Mouse (Mus musculus) lung, embryonic 16.5 days (tissue): ENCODE data around the gene Gja4. TPM values are rescaled to one million over a fixed set of nuclear protein-coding genes. Genes with fewer than 3 reads are reported as not detected.
A peak's percentile ranks its signal among the peaks of the same experiment; 100 is the strongest.

ENCODE experiments used
- ATAC-seq: fragments of 200-750 bp; cut with Nextera tagmentation; 2 replicates; pipeline ENCODE4 v1.8.0; 2017; ENCODE audit warnings: low read depth, mild to moderate bottlenecking, moderate library complexity
- H3K27ac ChIP-seq: fragments of 300-500 bp; sonication (generic); 2 replicates; pipeline ENCODE4 v1.5.1; 2014; ENCODE audit warnings: mild to moderate bottlenecking, control low read depth, low read length
- H3K27me3 ChIP-seq: fragments of 300-500 bp; sonication (generic); 2 replicates; pipeline ENCODE4 v1.6.1; 2014; ENCODE audit warnings: low read depth, low read length, mixed read lengths; ENCODE audit not compliant: control insufficient read depth, insufficient read depth
- H3K36me3 ChIP-seq: fragments of 300-500 bp; sonication (generic); 2 replicates; pipeline ENCODE4 v1.6.1; 2014; ENCODE audit warnings: low read length; ENCODE audit not compliant: control insufficient read depth, insufficient read depth
- H3K4me1 ChIP-seq: fragments of 300-500 bp; sonication (generic); replicated peaks from 2 replicates; pipeline ENCODE4 v1.6.1; 2014; ENCODE audit warnings: low read length, mixed read lengths; ENCODE audit not compliant: control insufficient read depth, insufficient read depth
- H3K4me2 ChIP-seq: fragments of 300-500 bp; sonication (generic); 2 replicates; pipeline ENCODE4 v1.6.1; 2014; ENCODE audit warnings: low read depth, low read length, control low read depth
- H3K4me3 ChIP-seq: fragments of 300-500 bp; sonication (generic); 2 replicates; pipeline ENCODE4 v1.5.1; 2014; ENCODE audit warnings: mild to moderate bottlenecking, low read length, control low read depth
- H3K9ac ChIP-seq: fragments of 300-500 bp; sonication (generic); 2 replicates; pipeline ENCODE4 v1.6.1; 2014; ENCODE audit warnings: low read length, control low read depth
- H3K9me3 ChIP-seq: fragments of 300-500 bp; sonication (generic); 2 replicates; pipeline ENCODE4 v1.6.1; 2016; ENCODE audit warnings: low read length; ENCODE audit not compliant: control insufficient read depth
- WGBS: fragments of 180-500 bp; shearing (Covaris S2); extraction: QIAGEN DNeasy Blood & Tissue Kit; methylation state at CpG from one replicate; pipeline ENCODE4 v1.1.7; 2014; 5-methylcytosine and 5-hydroxymethylcytosine counted together
- polyA plus RNA-seq: library from polyadenylated mRNA; unstranded; fragments of >200 nt; fragmentation: Nextera tagmentation; extraction: Ambion mirVana; gene quantifications from 2 replicates; pipeline ENCODE4 v1.2.1, GENCODE M21; 2015

The Gja4 gene
- polyA plus RNA-seq, 1 experiment from 2014 or later: 41.2 TPM

- Histone ChIP-seq H3K27ac (no peak overlapping the region), H3K9me3 (no peaks in the 10 kb centered on the region), H3K9ac (peak overlapping the region; percentile 14; the same call in 1 of the 2 replicates), H3K4me3 (0 out of 2 replicates have a peak overlapping the region, but pooled peaks have one; percentile 2), H3K36me3 (no peaks in the 10 kb centered on the region), H3K27me3 (peaks cover 11% of the 10 kb centered on the region), H3K4me2 (no peak overlapping the region), H3K4me1 (0 out of 2 replicates have a peak, but pooled peaks cover 5% of the 10 kb centered on the region)
- ATAC-seq: no peak
- 48% methylated on average over 9 of the region's 9 CpGs for WGBS
Observed at GRCm38 (mm10) chr4:127311561-127311960, 2.3 kb downstream of the Gja4 start.

- no peak for ATAC-seq
- WGBS: 48% methylated on average over 2 of the region's 2 CpGs
- no peaks in the 10 kb centered on the region for H3K9me3 ChIP-seq
- no peak overlapping the region for H3K4me3 ChIP-seq
- no peak overlapping the region for H3K27ac ChIP-seq
- H3K36me3 ChIP-seq: no peaks in the 10 kb centered on the region
- H3K9ac ChIP-seq: no peak overlapping the region
- no peaks in the 10 kb centered on the region; the same call in 1 of the 2 replicates for H3K27me3 ChIP-seq
- H3K4me2 ChIP-seq: no peak overlapping the region
- H3K4me1 ChIP-seq: no peaks in the 10 kb centered on the region
Observed at GRCm38 (mm10) chr4:127306915-127307314, 6.9 kb downstream of the Gja4 start.

GRCm38 (mm10) chr4:127303796-127304195 is 10.0 kb downstream of the Gja4 start:
- no peaks in the 10 kb centered on the region for H3K27me3 ChIP-seq
- H3K9me3 ChIP-seq: no peaks in the 10 kb centered on the region
- WGBS: 67% methylated on average over 3 of the region's 3 CpGs
- H3K36me3 ChIP-seq: no peaks in the 10 kb centered on the region
- no peak overlapping the region for H3K9ac ChIP-seq
- H3K27ac ChIP-seq: no peak overlapping the region
- no peak overlapping the region for H3K4me2 ChIP-seq
- H3K4me1 ChIP-seq: no peaks in the 10 kb centered on the region
- ATAC-seq: no peak
- H3K4me3 ChIP-seq: no peak overlapping the region

GRCm38 (mm10) chr4:127300503-127300902 is 13.3 kb downstream of the Gja4 start:
- Histone ChIP-seq H3K4me1 (no peaks in the 10 kb centered on the region), H3K36me3 (no peaks in the 10 kb centered on the region), H3K9me3 (no peaks in the 10 kb centered on the region), H3K4me3 (no peak overlapping the region), H3K9ac (no peak overlapping the region), H3K27me3 (no peaks in the 10 kb centered on the region), H3K4me2 (no peak overlapping the region), H3K27ac (no peak overlapping the region)
- ATAC-seq: no peak
- WGBS: 49% methylated on average over 5 of the region's 5 CpGs

GRCm38 (mm10) chr4:127292631-127293030 is 21.2 kb downstream of the Gja4 start:
- no peaks in the 10 kb centered on the region for H3K4me1 ChIP-seq
- H3K4me3 ChIP-seq: no peak overlapping the region
- H3K27ac ChIP-seq: no peak overlapping the region
- no peak overlapping the region for H3K9ac ChIP-seq
- no peak overlapping the region for H3K4me2 ChIP-seq
- H3K9me3 ChIP-seq: no peaks in the 10 kb centered on the region
- no peak for ATAC-seq
- H3K27me3 ChIP-seq: no peaks in the 10 kb centered on the region
- 50% methylated on average over 5 of the region's 5 CpGs for WGBS
- H3K36me3 ChIP-seq: no peaks in the 10 kb centered on the region

GRCm38 (mm10) chr4:127289039-127289548 is 24.7 kb downstream of the Gja4 start:
- Histone ChIP-seq H3K4me3 (no peak overlapping the region), H3K4me1 (no peaks in the 10 kb centered on the region), H3K36me3 (no peaks in the 10 kb centered on the region), H3K9me3 (no peaks in the 10 kb centered on the region), H3K4me2 (no peak overlapping the region), H3K27ac (no peak overlapping the region), H3K9ac (no peak overlapping the region), H3K27me3 (no peaks in the 10 kb centered on the region)
- ATAC-seq: peak; percentile 26; the same call in 1 of the 2 replicates
- 49% methylated on average over 6 of the region's 6 CpGs for WGBS

- WGBS: 73% methylated on average over 4 of the region's 4 CpGs
- no peaks in the 10 kb centered on the region for H3K4me1 ChIP-seq
- H3K4me3 ChIP-seq: no peak overlapping the region
- H3K27me3 ChIP-seq: no peaks in the 10 kb centered on the region
- H3K36me3 ChIP-seq: no peaks in the 10 kb centered on the region
- H3K4me2 ChIP-seq: no peak overlapping the region
- H3K27ac ChIP-seq: no peak overlapping the region
- no peak overlapping the region for H3K9ac ChIP-seq
- H3K9me3 ChIP-seq: no peaks in the 10 kb centered on the region
- no peak for ATAC-seq
Observed at GRCm38 (mm10) chr4:127286907-127287306, 26.9 kb downstream of the Gja4 start.

GRCm38 (mm10) chr4:127279241-127279640 is 34.6 kb downstream of the Gja4 start:
- Histone ChIP-seq H3K9ac (no peak overlapping the region), H3K27ac (peak overlapping the region; percentile 53; the same call in 1 of the 2 replicates), H3K9me3 (no peaks in the 10 kb centered on the region), H3K4me2 (no peak overlapping the region), H3K27me3 (no peaks in the 10 kb centered on the region), H3K36me3 (no peaks in the 10 kb centered on the region), H3K4me1 (no peaks in the 10 kb centered on the region), H3K4me3 (no peak overlapping the region)
- 64% methylated on average over 9 of the region's 9 CpGs for WGBS
- no peak; the same call in 1 of the 2 replicates for ATAC-seq

- WGBS: 38% methylated on average over 9 of the region's 9 CpGs
- peak overlapping the region; percentile 58 for H3K27ac ChIP-seq
Observed at GRCm38 (mm10) chr4:127278451-127279001, 35.3 kb downstream of the Gja4 start.

More at GRCm38 (mm10) chr4:127278451-127279001, 35.3 kb downstream of the Gja4 start:
- H3K4me2 ChIP-seq: no peak overlapping the region
- no peak overlapping the region for H3K4me3 ChIP-seq
- peak; percentile 77 for ATAC-seq
- no peaks in the 10 kb centered on the region for H3K36me3 ChIP-seq
- no peak overlapping the region; the same call in 1 of the 2 replicates for H3K9ac ChIP-seq
- no peaks in the 10 kb centered on the region for H3K9me3 ChIP-seq
- H3K4me1 ChIP-seq: no peaks in the 10 kb centered on the region
- no peaks in the 10 kb centered on the region for H3K27me3 ChIP-seq
